Mouse (Mus musculus) heart, embryonic 11.5 days (tissue): ENCODE data around the gene Dlgap4. TPM values are rescaled to one million over a fixed set of nuclear protein-coding genes. Genes with fewer than 3 reads are reported as not detected.

Experiments used
- ATAC-seq: fragments of 200-750 bp; cut with Nextera tagmentation; replicated peaks from 2 replicates; pipeline ENCODE4 v1.8.0; 2017; ENCODE audit warnings: moderate library complexity; ENCODE audit not compliant: insufficient number of reproducible peaks, low FRiP score, low TSS enrichment
- H3K27ac ChIP-seq: fragments of 300-500 bp; sonication (generic); 2 replicates; pipeline ENCODE4 v1.5.1; 2014; ENCODE audit warnings: mild to moderate bottlenecking, low read depth, low read length
- H3K27me3 ChIP-seq: fragments of 300-500 bp; sonication (generic); 2 replicates; pipeline ENCODE4 v1.6.1; 2014; ENCODE audit warnings: mild to moderate bottlenecking, low read length, mixed read lengths; ENCODE audit not compliant: control insufficient read depth, insufficient read depth
- H3K36me3 ChIP-seq: fragments of 300-500 bp; sonication (generic); 2 replicates; pipeline ENCODE4 v1.6.1; 2014; ENCODE audit warnings: mild to moderate bottlenecking, low read length, moderate library complexity, mixed read lengths; ENCODE audit not compliant: control insufficient read depth, insufficient read depth
- H3K4me1 ChIP-seq: fragments of 300-500 bp; sonication (generic); 2 replicates; pipeline ENCODE4 v1.6.1; 2014; ENCODE audit warnings: low read length; ENCODE audit not compliant: control insufficient read depth, insufficient read depth
- H3K4me2 ChIP-seq: fragments of 300-500 bp; sonication (generic); 2 replicates; pipeline ENCODE4 v1.6.1; 2014; ENCODE audit warnings: mild to moderate bottlenecking, moderate library complexity
- H3K4me3 ChIP-seq: fragments of 300-500 bp; sonication (generic); 2 replicates; pipeline ENCODE4 v1.5.1; 2014; ENCODE audit warnings: low read depth, low read length
- H3K9ac ChIP-seq: fragments of 300-500 bp; sonication (generic); 2 replicates; pipeline ENCODE4 v1.6.1; 2014; ENCODE audit warnings: mild to moderate bottlenecking, low read depth, low read length, moderate library complexity
- H3K9me3 ChIP-seq: fragments of 300-500 bp; sonication (generic); replicated peaks from 2 replicates; pipeline ENCODE4 v1.6.1; 2016; ENCODE audit warnings: low read length; ENCODE audit not compliant: control insufficient read depth
- WGBS: fragments of 180-500 bp; shearing (Covaris S2); extraction: QIAGEN DNeasy Blood & Tissue Kit; methylation state at CpG from one replicate; pipeline ENCODE4 v1.1.7; 2014; ENCODE audit not compliant: insufficient replicate concordance; 5-methylcytosine and 5-hydroxymethylcytosine counted together
- polyA plus RNA-seq: library from polyadenylated mRNA; unstranded; fragments of >200 nt; fragmentation: Nextera tagmentation; extraction: Ambion mirVana; gene quantifications from 2 replicates; pipeline ENCODE4 v1.2.1, GENCODE M21; 2014

The Dlgap4 gene
- polyA plus RNA-seq, 1 experiment from 2014 or later: 70.5 TPM

GRCm38 (mm10) chr2:156685999-156686398 is 72.5 kb downstream of the Dlgap4 start:
- H3K27ac ChIP-seq: no peak overlapping the region
- H3K27me3 ChIP-seq: peaks cover 33% of the 10 kb centered on the region
- H3K9ac ChIP-seq: no peak overlapping the region
- no peak overlapping the region for H3K4me3 ChIP-seq
- H3K4me1 ChIP-seq: no peaks in the 10 kb centered on the region
- 69% methylated on average over 14 of the region's 14 CpGs for WGBS
- no peak overlapping the region for H3K4me2 ChIP-seq
- no peaks in the 10 kb centered on the region for H3K36me3 ChIP-seq
- H3K9me3 ChIP-seq: no peaks in the 10 kb centered on the region
- ATAC-seq: no peak

DNA sequence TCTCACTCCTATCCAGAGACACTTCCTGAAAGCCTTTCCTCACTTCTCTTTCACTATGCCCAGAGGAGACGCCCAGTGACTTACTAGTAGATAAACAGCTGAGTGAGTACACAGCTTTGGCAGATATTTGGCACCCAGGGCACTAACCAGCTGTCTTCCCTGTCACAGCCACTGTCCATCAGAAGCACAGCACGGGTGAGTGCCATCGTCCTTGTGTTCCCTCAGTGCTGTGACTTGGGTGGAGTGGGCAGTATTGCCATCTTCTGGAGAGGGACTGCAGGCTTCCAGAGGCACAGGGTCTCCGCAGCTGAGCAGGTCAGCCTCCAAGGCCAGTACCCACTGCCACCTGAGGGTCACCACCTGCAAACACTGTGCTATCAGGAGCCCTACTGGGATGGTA is 73.2 kb downstream of the Dlgap4 start:
- Histone ChIP-seq H3K4me3 (no peak overlapping the region), H3K36me3 (no peaks in the 10 kb centered on the region), H3K27ac (no peak overlapping the region), H3K4me1 (no peaks in the 10 kb centered on the region), H3K9ac (no peak overlapping the region), H3K27me3 (peaks cover 34% of the 10 kb centered on the region), H3K4me2 (no peak overlapping the region), H3K9me3 (no peaks in the 10 kb centered on the region)
- ATAC-seq: no peak
- 57% methylated on average over 4 of the region's 4 CpGs for WGBS

DNA sequence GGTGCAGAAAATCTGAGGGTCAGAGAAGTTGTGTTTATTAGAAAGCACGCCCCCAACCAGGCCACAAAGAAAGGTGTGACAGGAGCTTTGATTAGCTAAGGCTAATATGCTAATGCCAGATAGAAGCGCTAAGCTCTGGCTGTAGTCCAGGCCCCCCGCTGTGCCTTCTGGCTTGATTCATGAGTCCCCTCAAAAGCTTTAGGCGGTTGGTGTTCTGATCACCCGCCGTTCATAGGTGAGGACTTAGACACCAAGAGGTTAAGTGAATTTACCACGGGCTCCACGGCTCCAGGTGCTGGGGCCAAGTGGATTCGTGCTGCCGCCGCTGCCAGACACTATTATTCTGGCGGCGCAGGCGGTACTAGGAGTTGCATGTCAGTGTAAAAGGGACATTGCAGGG is 75.1 kb downstream of the Dlgap4 start:
- Histone ChIP-seq H3K4me3 (no peak overlapping the region), H3K27ac (no peak overlapping the region), H3K4me1 (no peaks in the 10 kb centered on the region), H3K4me2 (no peak overlapping the region), H3K27me3 (peaks cover 34% of the 10 kb centered on the region), H3K9ac (no peak overlapping the region), H3K9me3 (no peaks in the 10 kb centered on the region), H3K36me3 (no peaks in the 10 kb centered on the region)
- no peak for ATAC-seq
- 4% methylated on average over 14 of the region's 14 CpGs for WGBS

DNA sequence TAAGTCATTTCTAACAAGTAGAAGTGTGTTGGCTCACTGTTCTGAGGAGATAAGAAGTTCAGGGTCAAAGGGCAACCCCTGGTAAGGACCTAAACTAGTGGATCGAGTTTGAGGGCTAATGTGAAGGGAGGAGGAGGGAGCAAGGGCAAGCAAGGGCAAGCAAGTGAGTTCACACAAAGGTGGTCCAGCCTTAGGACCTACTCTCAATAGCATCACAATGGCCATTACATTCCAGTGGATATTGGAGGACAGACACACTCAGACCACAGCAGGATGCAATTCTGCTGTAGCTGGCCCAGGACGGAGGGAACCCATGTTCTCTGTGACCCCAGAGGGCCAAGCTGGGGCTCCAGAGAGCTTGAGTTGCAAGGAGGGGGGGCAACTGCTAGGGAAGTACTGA is 77.3 kb downstream of the Dlgap4 start:
- Histone ChIP-seq H3K9me3 (no peaks in the 10 kb centered on the region), H3K4me2 (no peak overlapping the region), H3K27me3 (peaks cover 34% of the 10 kb centered on the region), H3K4me1 (no peaks in the 10 kb centered on the region), H3K4me3 (no peak overlapping the region), H3K27ac (no peak overlapping the region), H3K9ac (no peak overlapping the region), H3K36me3 (no peaks in the 10 kb centered on the region)
- WGBS: 22% methylated on average over 2 of the region's 2 CpGs
- ATAC-seq: no peak

DNA sequence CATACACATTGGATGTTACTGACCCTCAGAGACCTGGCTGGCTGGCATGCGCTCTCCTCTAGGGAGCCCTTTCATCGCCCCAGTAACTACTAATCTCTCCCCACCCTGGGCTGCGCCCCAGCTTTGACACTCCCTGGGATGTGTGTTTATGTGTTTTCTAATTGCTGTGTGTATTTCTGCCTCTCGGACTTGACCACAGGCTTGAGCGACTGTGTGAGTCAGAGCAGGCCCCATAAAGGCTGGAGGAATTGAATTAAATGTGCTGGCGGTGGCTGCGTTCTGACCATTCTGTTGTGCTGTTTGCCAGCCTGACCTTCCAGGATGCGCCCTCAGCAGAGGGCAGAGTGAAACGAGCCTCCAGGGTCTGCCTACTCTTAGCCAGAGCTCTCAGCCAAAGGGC is 78.2 kb downstream of the Dlgap4 start:
- H3K27ac ChIP-seq: no peak overlapping the region
- H3K4me2 ChIP-seq: no peak overlapping the region
- 61% methylated on average over 9 of the region's 9 CpGs for WGBS
- ATAC-seq: no peak
- H3K27me3 ChIP-seq: peaks cover 30% of the 10 kb centered on the region
- H3K9ac ChIP-seq: no peak overlapping the region
- H3K4me1 ChIP-seq: no peaks in the 10 kb centered on the region
- no peak overlapping the region for H3K4me3 ChIP-seq
- no peaks in the 10 kb centered on the region for H3K36me3 ChIP-seq
- no peaks in the 10 kb centered on the region for H3K9me3 ChIP-seq

- Histone ChIP-seq H3K4me3 (no peak overlapping the region), H3K4me2 (no peak overlapping the region), H3K9me3 (no peaks in the 10 kb centered on the region), H3K36me3 (no peaks in the 10 kb centered on the region), H3K27me3 (peaks cover 25% of the 10 kb centered on the region), H3K4me1 (no peaks in the 10 kb centered on the region), H3K27ac (no peak overlapping the region), H3K9ac (no peak overlapping the region)
- ATAC-seq: no peak
- 60% methylated on average over 11 of the region's 11 CpGs for WGBS
Observed at GRCm38 (mm10) chr2:156693241-156693807, 79.8 kb downstream of the Dlgap4 start.

DNA sequence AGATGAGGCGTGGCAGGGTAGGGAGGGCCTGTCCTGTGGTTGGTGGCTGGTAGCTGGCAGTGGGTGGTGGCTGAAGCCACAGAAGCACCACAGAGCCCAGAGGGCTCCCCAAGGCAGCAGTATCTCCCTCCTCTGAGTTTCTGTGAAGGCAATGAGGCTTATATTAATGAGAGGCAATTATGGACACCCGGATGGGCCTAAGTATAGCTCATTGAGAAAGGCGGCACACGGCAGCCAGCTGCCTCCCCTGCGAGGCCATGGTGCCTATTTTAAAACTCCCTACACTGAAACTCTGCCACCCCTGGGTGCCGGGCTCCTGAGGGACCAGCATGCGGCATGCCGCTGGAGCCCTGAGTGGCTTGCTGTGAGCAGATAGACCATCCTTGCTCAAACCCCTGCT is 83.8 kb downstream of the Dlgap4 start:
- H3K27ac ChIP-seq: no peak overlapping the region
- H3K36me3 ChIP-seq: no peaks in the 10 kb centered on the region
- H3K27me3 ChIP-seq: peaks cover 12% of the 10 kb centered on the region; the same call in 1 of the 2 replicates
- WGBS: 74% methylated on average over 8 of the region's 8 CpGs
- no peak overlapping the region for H3K9ac ChIP-seq
- H3K4me1 ChIP-seq: no peaks in the 10 kb centered on the region
- ATAC-seq: no peak
- no peak overlapping the region for H3K4me3 ChIP-seq
- no peak overlapping the region for H3K4me2 ChIP-seq
- no peaks in the 10 kb centered on the region for H3K9me3 ChIP-seq

DNA sequence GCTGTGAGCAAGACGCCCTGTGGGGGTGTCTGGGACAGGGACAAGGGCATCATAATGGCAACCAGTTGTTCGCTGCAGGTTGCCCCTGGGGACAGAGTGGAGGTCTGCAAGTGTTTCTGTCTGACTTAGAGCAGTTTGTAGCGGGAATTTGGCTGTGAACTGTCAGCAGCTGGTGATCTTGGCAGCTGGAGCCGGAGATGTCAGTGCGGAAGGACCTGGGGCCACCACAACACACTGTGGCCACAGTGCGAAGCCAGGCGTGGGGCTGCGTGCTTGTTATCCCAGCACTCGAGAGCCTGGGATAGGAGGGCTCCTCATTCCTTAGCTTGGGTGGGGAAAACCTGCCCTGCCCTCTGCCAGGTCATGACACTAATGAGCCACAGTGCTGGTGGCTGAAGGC is 84.7 kb downstream of the Dlgap4 start:
- H3K36me3 ChIP-seq: no peaks in the 10 kb centered on the region
- no peaks in the 10 kb centered on the region for H3K4me1 ChIP-seq
- no peak overlapping the region for H3K4me2 ChIP-seq
- 58% methylated on average over 9 of the region's 9 CpGs for WGBS
- H3K4me3 ChIP-seq: no peak overlapping the region
- no peak for ATAC-seq
- H3K27me3 ChIP-seq: peaks cover 15% of the 10 kb centered on the region; the same call in 1 of the 2 replicates
- no peaks in the 10 kb centered on the region for H3K9me3 ChIP-seq
- H3K27ac ChIP-seq: no peak overlapping the region
- no peak overlapping the region for H3K9ac ChIP-seq

DNA sequence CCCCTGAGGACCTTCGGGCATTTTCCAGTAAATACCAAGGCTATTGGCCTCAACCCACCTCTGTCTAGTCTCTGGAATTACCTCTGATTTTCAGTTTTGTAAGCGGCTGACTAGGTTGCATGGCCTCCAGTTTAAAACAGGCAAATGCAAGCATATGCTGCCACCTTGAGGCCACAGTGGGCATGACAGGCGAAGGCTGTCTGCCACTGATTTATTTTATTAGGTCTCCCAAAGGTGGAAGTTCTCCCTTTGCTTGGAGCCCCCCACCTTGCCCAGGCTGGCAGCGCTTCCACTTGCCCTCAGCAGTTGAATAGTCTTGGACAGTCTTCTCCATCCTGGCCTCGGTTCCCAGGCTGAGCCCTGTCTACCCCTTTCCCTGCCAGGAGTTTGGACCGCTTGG is 92.0 kb downstream of the Dlgap4 start:
- Histone ChIP-seq H3K9ac (no peak overlapping the region), H3K4me1 (no peaks in the 10 kb centered on the region), H3K4me3 (no peak overlapping the region), H3K27ac (no peak overlapping the region), H3K27me3 (peaks cover 5% of the 10 kb centered on the region; the same call in 1 of the 2 replicates), H3K36me3 (no peaks in the 10 kb centered on the region), H3K4me2 (no peak overlapping the region), H3K9me3 (no peaks in the 10 kb centered on the region)
- no peak for ATAC-seq
- 15% methylated on average over 6 of the region's 6 CpGs for WGBS
